Mouse (Mus musculus): ENCODE measurements around the gene Bcor. TPM values are rescaled to one million over a fixed set of nuclear protein-coding genes. Genes with fewer than 3 reads are reported as not detected.

Bcor gene
- total and polyA plus RNA-seq, 3 experiments = 44.6 to 88.7 (median 61.6) TPM

GRCm38 (mm10) chrX:12068978-12069724, 91.0 kb downstream of the Bcor start:
- Histone ChIP-seq H3K36me3 (ENCODE audit: control insufficient read depth in 1 of 2, insufficient read depth in 2 of 2, low read length in 2 of 2) (no peaks in the 10 kb centered on the region; a peak in 1 of 4 replicates), H3K9ac (ENCODE audit: control insufficient read depth, low read depth, low read length, poor library complexity, severe bottlenecking) (no peak overlapping the region), H3K27me3 (ENCODE audit: control insufficient read depth in 1 of 2, insufficient read depth in 2 of 2, low read length in 2 of 2) (no peaks in the 10 kb centered on the region), H3K79me2 (ENCODE audit: control insufficient read depth, insufficient read depth, low read length, poor library complexity) (peaks cover 81% of the 10 kb centered on the region), H3K9me3 (replicated peaks; ENCODE audit: insufficient read depth, low read length) (no peaks in the 10 kb centered on the region), H3K27ac (ENCODE audit: control insufficient read depth, low read depth, low read length) (no peak overlapping the region), H3K4me3 (ENCODE audit: control insufficient read depth in 1 of 2, insufficient read depth in 1 of 2, low read depth in 2 of 2, low read length in 2 of 2) (no peak overlapping the region), H3K4me1 (ENCODE audit: control insufficient read depth in 1 of 2, insufficient read depth in 2 of 2, low read length in 2 of 2) (no peaks in the 10 kb centered on the region; a peak in 1 of 4 replicates)
- DNase-seq (ENCODE audit: low read depth, low spot score) = no peak
- TF ChIP-seq E2F4 (IDR thresholded peaks at IDR 0.05; ENCODE audit: borderline replicate concordance, low read depth, low read length) (no peak), TAL1 (IDR thresholded peaks at IDR 0.05; ENCODE audit: low read length) (no peak), MAZ (IDR thresholded peaks at IDR 0.05; ENCODE audit: low read depth, low read length) (no peak), BHLHE40 (IDR thresholded peaks at IDR 0.05; ENCODE audit: borderline replicate concordance, low read depth, low read length) (no peak)

GRCm38 (mm10) chrX:12067851-12068510, 92.2 kb downstream of the Bcor start:
- Histone ChIP-seq H3K4me1 (ENCODE audit: control insufficient read depth in 1 of 2, insufficient read depth in 2 of 2, low read length in 2 of 2) (no peaks in the 10 kb centered on the region; a peak in 1 of 4 replicates), H3K27me3 (ENCODE audit: control insufficient read depth in 1 of 2, insufficient read depth in 2 of 2, low read length in 2 of 2) (no peaks in the 10 kb centered on the region), H3K4me3 (ENCODE audit: control insufficient read depth in 1 of 2, insufficient read depth in 1 of 2, low read depth in 2 of 2, low read length in 2 of 2) (no peak overlapping the region), H3K27ac (ENCODE audit: control insufficient read depth, low read depth, low read length) (no peak overlapping the region), H3K36me3 (ENCODE audit: control insufficient read depth in 1 of 2, insufficient read depth in 2 of 2, low read length in 2 of 2) (no peaks in the 10 kb centered on the region; a peak in 1 of 4 replicates), H3K9me3 (replicated peaks; ENCODE audit: insufficient read depth, low read length) (no peaks in the 10 kb centered on the region), H3K9ac (ENCODE audit: control insufficient read depth, low read depth, low read length, poor library complexity, severe bottlenecking) (no peak overlapping the region), H3K79me2 (ENCODE audit: control insufficient read depth, insufficient read depth, low read length, poor library complexity) (peaks cover 71% of the 10 kb centered on the region)
- TF ChIP-seq ETS1 (IDR thresholded peaks at IDR 0.05; ENCODE audit: low read depth, low read length) (no peak), ZMIZ1 (IDR thresholded peaks at IDR 0.05; ENCODE audit: low read depth, low read length) (no peak), CHD1 (IDR thresholded peaks at IDR 0.05; ENCODE audit: low read depth, low read length) (no peak), E2F4 (IDR thresholded peaks at IDR 0.05; ENCODE audit: borderline replicate concordance, low read depth, low read length) (no peak), MAFK (IDR thresholded peaks at IDR 0.05; ENCODE audit: borderline replicate concordance, low read depth, low read length) (no peak), MAX (IDR thresholded peaks at IDR 0.05; ENCODE audit: low read length) (no peak), CTCF (IDR thresholded peaks at IDR 0.05 in 2 of 3, conservative IDR thresholded peaks at IDR 0.05 in 1 of 3; ENCODE audit: control insufficient read depth in 1 of 3, insufficient read depth in 1 of 3, low read depth in 2 of 3, low read length in 3 of 3, poor library complexity in 1 of 3, severe bottlenecking in 1 of 3) (no peak), GATA1 (IDR thresholded peaks at IDR 0.05; ENCODE audit: low read depth, low read length) (no peak)
- no peak for DNase-seq (ENCODE audit: low read depth, low spot score)

- no peaks in the 10 kb centered on the region for H3K9me3 ChIP-seq (replicated peaks; ENCODE audit: insufficient read depth, low read length)
- no peak overlapping the region for H3K4me3 ChIP-seq (ENCODE audit: control insufficient read depth in 1 of 2, insufficient read depth in 1 of 2, low read depth in 2 of 2, low read length in 2 of 2)
- TF ChIP-seq CHD2 (IDR thresholded peaks at IDR 0.05; ENCODE audit: low read length) (no peak), TAL1 (IDR thresholded peaks at IDR 0.05; ENCODE audit: low read length) (no peak), SMC3 (IDR thresholded peaks at IDR 0.05; ENCODE audit: low read depth, low read length) (no peak), NELFE (IDR thresholded peaks at IDR 0.05; ENCODE audit: low read depth, low read length) (no peak), POLR2A (IDR thresholded peaks at IDR 0.05; ENCODE audit: control insufficient read depth in 1 of 2, insufficient read depth in 1 of 2, low read depth in 1 of 2, low read length in 2 of 2, poor library complexity in 1 of 2) (no peak), HCFC1 (IDR thresholded peaks at IDR 0.05; ENCODE audit: low read depth, low read length) (no peak), ZMIZ1 (IDR thresholded peaks at IDR 0.05; ENCODE audit: low read depth, low read length) (no peak), TCF12 (IDR thresholded peaks at IDR 0.05; ENCODE audit: low read depth, low read length) (no peak)
- no peaks in the 10 kb centered on the region for H3K27me3 ChIP-seq (ENCODE audit: control insufficient read depth in 1 of 2, insufficient read depth in 2 of 2, low read length in 2 of 2)
- no peaks in the 10 kb centered on the region; a peak in 1 of 4 replicates for H3K36me3 ChIP-seq (ENCODE audit: control insufficient read depth in 1 of 2, insufficient read depth in 2 of 2, low read length in 2 of 2)
- H3K27ac ChIP-seq (ENCODE audit: control insufficient read depth, low read depth, low read length) = no peak overlapping the region
- H3K4me1 ChIP-seq (ENCODE audit: control insufficient read depth in 1 of 2, insufficient read depth in 2 of 2, low read length in 2 of 2) = no peaks in the 10 kb centered on the region; a peak in 1 of 4 replicates
- H3K9ac ChIP-seq (ENCODE audit: control insufficient read depth, low read depth, low read length, poor library complexity, severe bottlenecking) = no peak overlapping the region
- no peak for DNase-seq (ENCODE audit: low read depth, low spot score)
- peaks cover 61% of the 10 kb centered on the region for H3K79me2 ChIP-seq (ENCODE audit: control insufficient read depth, insufficient read depth, low read length, poor library complexity)
These were observed 93.1 kb downstream of the Bcor start for GRCm38 (mm10) chrX:12067031-12067430.
